Mouse (Mus musculus) MN1 (cell line): ENCODE measurements at regions not wholly inside any gene's neighbourhood (a gene's known extent, or its start where the extent isn't known, plus 50 kb on each side); places are given as distances from the start of the nearest gene placed in this dataset.

ENCODE experiments used
- DNase-seq: peaks from one replicate; pipeline ENCODE4 v3.0.0-alpha.2; 2016; ENCODE audit warnings: low spot score

DNA sequence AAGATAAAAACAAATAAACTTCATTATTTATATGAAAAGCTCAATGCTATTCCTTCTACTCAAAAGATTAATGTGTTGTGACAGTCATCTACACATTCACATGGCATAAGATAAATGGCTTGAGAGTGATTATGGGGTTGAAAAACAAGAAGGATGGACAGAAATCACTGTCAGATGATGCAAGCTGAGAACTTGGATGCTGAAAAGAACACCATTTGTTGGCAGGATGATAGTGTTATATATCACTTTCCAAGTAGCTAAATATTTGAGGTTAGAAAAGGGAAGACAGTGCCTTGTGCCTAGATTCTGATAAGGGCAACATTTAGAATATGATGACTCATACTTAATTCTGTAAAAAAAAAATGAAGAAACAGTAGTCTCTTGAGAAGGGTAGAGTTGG lies 817.0 kb downstream of the Phex start:
- no peak for DNase-seq

DNA sequence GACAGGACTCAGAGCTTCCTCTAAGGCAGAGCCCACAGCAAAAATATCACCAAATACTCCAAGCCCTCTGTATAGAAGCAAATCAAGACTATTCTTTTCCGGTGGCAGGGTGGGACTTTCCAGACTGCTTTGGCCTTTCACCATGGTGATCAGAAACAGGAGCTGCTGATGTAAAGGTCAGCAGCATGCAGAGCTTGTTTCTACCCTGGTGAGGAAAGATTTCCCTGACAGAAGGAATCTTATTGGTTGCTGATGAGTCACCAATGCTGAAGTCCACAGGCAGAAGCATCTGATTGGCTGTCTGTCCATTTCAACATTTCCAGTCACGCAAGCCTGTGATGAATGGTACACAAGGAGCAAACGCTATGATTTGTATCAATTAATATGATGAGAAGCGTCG lies 820.4 kb downstream of the Phex start:
- peak; percentile 86 for DNase-seq
